Mouse (Mus musculus) stomach, postnatal 0 days (tissue): ENCODE data around the gene Vwa1. TPM values are rescaled to one million over a fixed set of nuclear protein-coding genes. Genes with fewer than 3 reads are reported as not detected.

Experiments
- ATAC-seq: fragments of 200-750 bp; cut with Nextera tagmentation; 2 replicates; pipeline ENCODE4 v1.8.0; 2017; ENCODE audit not compliant: low FRiP score, low TSS enrichment
- DNase-seq: peaks from one replicate; pipeline ENCODE4 v3.0.0-alpha.2; 2016; ENCODE audit warnings: low spot score
- H3K27ac ChIP-seq: fragments of 300-500 bp; sonication (generic); replicated peaks from 2 replicates; pipeline ENCODE4 v1.5.1; 2014; ENCODE audit warnings: mild to moderate bottlenecking, control low read depth
- H3K27me3 ChIP-seq: fragments of 300-500 bp; sonication (generic); 2 replicates; pipeline ENCODE4 v1.6.1; 2014; ENCODE audit warnings: low read length; ENCODE audit not compliant: control insufficient read depth, insufficient read depth
- H3K36me3 ChIP-seq: fragments of 300-500 bp; sonication (generic); 2 replicates; pipeline ENCODE4 v1.6.1; 2014; ENCODE audit warnings: low read length, mixed read lengths; ENCODE audit not compliant: control insufficient read depth, insufficient read depth
- H3K4me1 ChIP-seq: fragments of 300-500 bp; sonication (generic); replicated peaks from 2 replicates; pipeline ENCODE4 v1.6.1; 2014; ENCODE audit warnings: antibody characterized with exemption; ENCODE audit not compliant: control insufficient read depth, insufficient read depth
- H3K4me2 ChIP-seq: fragments of 300-500 bp; sonication (generic); replicated peaks from 2 replicates; pipeline ENCODE4 v1.6.1; 2014; ENCODE audit warnings: low read depth, mild to moderate bottlenecking, control low read depth, moderate library complexity
- H3K4me3 ChIP-seq: fragments of 300-500 bp; sonication (generic); 2 replicates; pipeline ENCODE4 v1.5.1; 2014; ENCODE audit warnings: low read depth, low read length, control low read depth
- H3K9ac ChIP-seq: fragments of 300-500 bp; sonication (generic); 2 replicates; pipeline ENCODE4 v1.6.1; 2014; ENCODE audit warnings: mild to moderate bottlenecking, low read length, control low read depth, mixed read lengths
- H3K9me3 ChIP-seq: fragments of 300-500 bp; sonication (generic); 2 replicates; pipeline ENCODE4 v1.6.1; 2016; ENCODE audit warnings: low read length; ENCODE audit not compliant: control insufficient read depth
- CTCF ChIP-seq: IDR thresholded peaks from 2 replicates; pipeline ENCODE4 v1.5.1; 2016; ENCODE audit warnings: antibody characterized with exemption, low read depth, mild to moderate bottlenecking, moderate library complexity
- EP300 ChIP-seq: optimal IDR thresholded peaks from 2 replicates; pipeline ENCODE3; 2016; ENCODE audit warnings: antibody characterized with exemption
- WGBS: fragments of 180-500 bp; shearing (Covaris S2); extraction: QIAGEN DNeasy Blood & Tissue Kit; methylation state at CpG from one replicate; pipeline ENCODE4 v1.1.7; 2014; 5-methylcytosine and 5-hydroxymethylcytosine counted together
- polyA plus RNA-seq: library from polyadenylated mRNA; unstranded; fragments of >200 nt; fragmentation: Nextera tagmentation; extraction: Ambion mirVana; gene quantifications from 2 replicates; pipeline ENCODE4 v1.2.1, GENCODE M21; 2015

Vwa1 gene
- polyA plus RNA-seq, 1 experiment from 2014 or later: 32.3 TPM

GRCm38 (mm10) chr4:155785819-155786218 lies 11.3 kb upstream of the Vwa1 start, which contains the start of gene Tmem88b:
Gene Tmem88b, minus strand, starts transcription at chr4:155785874.
- DNase-seq: no peak
- H3K36me3 ChIP-seq: no peaks in the 10 kb centered on the region
- TF ChIP-seq EP300 (no peak), CTCF (peak; percentile 58)
- peak within 1 kb of the TSS; percentile 63 for H3K4me3 ChIP-seq
- no peaks in the 10 kb centered on the region for H3K9me3 ChIP-seq
- H3K9ac ChIP-seq: peak within 1 kb of the TSS; percentile 86
- H3K4me2 ChIP-seq: peak within 1 kb of the TSS; percentile 75
- no peak within 1 kb of the TSS for H3K27ac ChIP-seq
- no peaks in the 10 kb centered on the region for H3K4me1 ChIP-seq
- H3K27me3 ChIP-seq: no peaks in the 10 kb centered on the region
- 54% methylated on average over 5 of the region's 5 CpGs for WGBS
- ATAC-seq: no peak

DNA sequence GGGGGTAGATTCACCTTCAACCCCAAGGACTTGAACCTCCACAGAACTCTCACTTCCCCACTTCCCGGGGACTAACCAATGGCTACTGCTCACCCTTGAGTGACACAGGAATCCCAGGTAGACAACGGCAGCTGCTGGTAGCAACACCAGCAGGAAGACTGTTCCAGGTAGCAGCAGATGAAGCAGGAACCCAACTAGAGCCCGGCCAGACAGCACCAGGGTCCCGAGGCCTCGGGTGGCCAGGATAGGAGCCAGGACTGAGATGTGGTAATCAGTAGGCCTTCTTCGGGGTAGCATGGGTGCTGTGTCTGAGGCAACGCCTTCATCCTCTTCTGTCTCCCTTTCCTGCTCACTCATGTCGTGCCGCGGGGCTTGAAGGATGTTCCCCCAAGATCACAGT lies 10.7 kb upstream of the Vwa1 start:
- no peaks in the 10 kb centered on the region for H3K9me3 ChIP-seq
- no peaks in the 10 kb centered on the region for H3K27me3 ChIP-seq
- H3K27ac ChIP-seq: no peak overlapping the region
- no peaks in the 10 kb centered on the region for H3K4me1 ChIP-seq
- TF ChIP-seq EP300 (no peak), CTCF (no peak)
- no peak overlapping the region for H3K4me2 ChIP-seq
- WGBS: 78% methylated on average over 10 of the region's 10 CpGs
- ATAC-seq: no peak
- no peak overlapping the region for H3K4me3 ChIP-seq
- H3K36me3 ChIP-seq: no peaks in the 10 kb centered on the region
- no peak for DNase-seq
- no peak overlapping the region for H3K9ac ChIP-seq

- no peaks in the 10 kb centered on the region for H3K4me1 ChIP-seq
- TF ChIP-seq CTCF (peak; percentile 87), EP300 (no peak)
- DNase-seq: peak; percentile 83
- H3K27ac ChIP-seq: peak overlapping the region; percentile 83
- no peaks in the 10 kb centered on the region for H3K9me3 ChIP-seq
- ATAC-seq: peak; percentile 84
- no peaks in the 10 kb centered on the region for H3K27me3 ChIP-seq
- peak overlapping the region; percentile 63 for H3K4me3 ChIP-seq
- H3K4me2 ChIP-seq: peak overlapping the region; percentile 75
- H3K36me3 ChIP-seq: no peaks in the 10 kb centered on the region
- peak overlapping the region; percentile 86 for H3K9ac ChIP-seq
- WGBS: under 1% methylated on average over 49 of the region's 52 CpGs
Observed at GRCm38 (mm10) chr4:155784081-155784701, 9.7 kb upstream of the Vwa1 start.

- H3K27me3 ChIP-seq: no peaks in the 10 kb centered on the region
- ATAC-seq (peak; percentile 21; the same call in 1 of the 2 replicates), DNase-seq (no peak)
- no peaks in the 10 kb centered on the region for H3K9me3 ChIP-seq
- no peaks in the 10 kb centered on the region for H3K36me3 ChIP-seq
- H3K9ac ChIP-seq: no peak overlapping the region; the same call in 1 of the 2 replicates
- no peak for TF ChIP-seq EP300
- no peak for TF ChIP-seq CTCF
- peak overlapping the region; percentile 63 for H3K4me3 ChIP-seq
- peak overlapping the region; percentile 75 for H3K4me2 ChIP-seq
- 29% methylated on average over 16 of the region's 16 CpGs for WGBS
- H3K27ac ChIP-seq: peak overlapping the region; percentile 83; the same call in 1 of the 2 replicates
- no peaks in the 10 kb centered on the region for H3K4me1 ChIP-seq
Observed at GRCm38 (mm10) chr4:155783486-155784080, 9.1 kb upstream of the Vwa1 start.

DNA sequence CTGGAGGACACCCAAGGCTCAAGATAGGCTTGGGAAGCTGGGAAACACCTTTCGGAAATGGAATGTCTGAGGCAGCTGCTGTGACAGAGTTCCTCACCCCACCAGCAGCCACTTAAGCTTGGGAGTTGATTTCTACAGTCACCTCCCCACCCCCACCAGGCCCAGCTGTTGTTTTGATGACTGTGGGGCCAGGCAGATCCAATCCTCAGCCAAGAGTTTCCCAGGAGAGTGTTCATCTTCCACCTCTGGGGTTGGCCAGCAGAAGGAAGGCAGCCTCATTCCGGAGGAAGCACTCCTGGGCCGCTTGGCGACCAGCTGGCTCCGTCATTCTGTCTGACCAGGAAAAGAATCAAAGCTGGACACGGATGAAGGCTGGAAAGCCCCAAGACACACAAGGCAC lies 6.4 kb upstream of the Vwa1 start:
- H3K36me3 ChIP-seq: no peaks in the 10 kb centered on the region
- no peak overlapping the region for H3K4me2 ChIP-seq
- no peak overlapping the region for H3K4me3 ChIP-seq
- no peak for DNase-seq
- no peak overlapping the region for H3K9ac ChIP-seq
- no peaks in the 10 kb centered on the region for H3K27me3 ChIP-seq
- H3K4me1 ChIP-seq: peaks cover 7% of the 10 kb centered on the region
- no peaks in the 10 kb centered on the region for H3K9me3 ChIP-seq
- 35% methylated on average over 6 of the region's 6 CpGs for WGBS
- peak overlapping the region; percentile 45; the same call in 1 of the 2 replicates for H3K27ac ChIP-seq
- ATAC-seq: no peak; the same call in 1 of the 2 replicates
- TF ChIP-seq CTCF (no peak), EP300 (no peak)

DNA sequence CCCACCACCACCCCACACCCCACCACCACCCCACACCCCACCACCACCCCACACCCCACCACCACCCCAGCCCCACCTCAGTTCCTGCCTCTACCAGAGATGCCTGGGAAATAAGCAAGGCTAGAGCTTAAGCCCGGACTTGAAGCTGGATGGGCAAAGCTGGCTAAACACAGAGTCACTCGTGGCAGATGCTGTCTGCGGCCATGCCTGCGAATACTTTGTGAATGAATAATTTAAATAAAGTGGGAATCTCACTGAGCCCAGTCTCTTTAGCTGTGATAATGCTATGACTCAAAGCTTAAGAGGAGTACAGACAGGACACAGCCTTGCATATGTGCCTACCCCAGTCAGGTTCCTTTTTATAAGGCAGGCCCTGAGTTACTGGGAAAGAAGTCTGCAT lies 5.0 kb upstream of the Vwa1 start:
- Histone ChIP-seq H3K9me3 (no peaks in the 10 kb centered on the region), H3K9ac (no peak overlapping the region), H3K4me2 (no peak overlapping the region), H3K36me3 (no peaks in the 10 kb centered on the region), H3K4me3 (no peak overlapping the region), H3K4me1 (peaks cover 9% of the 10 kb centered on the region), H3K27me3 (no peaks in the 10 kb centered on the region), H3K27ac (no peak overlapping the region; the same call in 1 of the 2 replicates)
- no peak for TF ChIP-seq EP300
- no peak for TF ChIP-seq CTCF
- ATAC-seq (no peak), DNase-seq (no peak)
- WGBS: 72% methylated on average over 4 of the region's 4 CpGs
